Mouse (Mus musculus): ENCODE data around the gene L1cam.

Gene L1cam

GRCm38 (mm10) chrX:73895719-73896118 lies at the start of gene L1cam:
TSS of gene L1cam (minus strand) at chrX:73896105.
- DNase-seq (ENCODE audit: low spot score in 2 of 2), result peak; percentile 23 to 42

GRCm38 (mm10) chrX:73942294-73942693 lies 46.4 kb upstream of the L1cam start:
- no peak for DNase-seq (ENCODE audit: low spot score in 2 of 2)

GRCm38 (mm10) chrX:73941860-73942259 lies 46.0 kb upstream of the L1cam start:
- DNase-seq (ENCODE audit: low spot score in 2 of 2), result no peak

- DNase-seq (ENCODE audit: low spot score in 2 of 2), result no peak
Observed at GRCm38 (mm10) chrX:73931871-73932270, 36.0 kb upstream of the L1cam start.

- DNase-seq (ENCODE audit: low spot score in 2 of 2), result peak; percentile 14 to 30
Observed at GRCm38 (mm10) chrX:73930402-73931062, 34.6 kb upstream of the L1cam start, which contains the start of gene Renbp. TSS of gene Renbp (minus strand) at chrX:73930850.

- no peak for DNase-seq (ENCODE audit: low spot score in 2 of 2)
Observed at GRCm38 (mm10) chrX:73922550-73922882, 26.6 kb upstream of the L1cam start.

- DNase-seq (ENCODE audit: low spot score in 2 of 2), result peak; percentile 70 to 77
Observed at GRCm38 (mm10) chrX:73921823-73922549, 26.1 kb upstream of the L1cam start, which contains the start of the genes Arhgap4 and Naa10. TSS of gene Arhgap4 (minus strand) at chrX:73921870. TSS of gene Naa10 (minus strand) at chrX:73921944.

- no peak for DNase-seq (ENCODE audit: low spot score in 2 of 2)
Observed at GRCm38 (mm10) chrX:73921285-73921822, 25.4 kb upstream of the L1cam start.

GRCm38 (mm10) chrX:73918631-73919030 lies 22.7 kb upstream of the L1cam start:
- DNase-seq (ENCODE audit: low spot score in 2 of 2), result no peak

- DNase-seq (ENCODE audit: low spot score in 2 of 2), result no peak
Observed at GRCm38 (mm10) chrX:73916945-73917344, 21.0 kb upstream of the L1cam start.

- peak; percentile 69 to 74 for DNase-seq (ENCODE audit: low spot score in 2 of 2)
Observed at GRCm38 (mm10) chrX:73914827-73915703, 19.2 kb upstream of the L1cam start.

- DNase-seq (ENCODE audit: low spot score in 2 of 2), result peak; percentile 11 to 20
Observed at GRCm38 (mm10) chrX:73911588-73911987, 15.7 kb upstream of the L1cam start.

- peak; percentile 34 to 46 for DNase-seq (ENCODE audit: low spot score in 2 of 2)
Observed at GRCm38 (mm10) chrX:73911156-73911555, 15.3 kb upstream of the L1cam start.

- DNase-seq (ENCODE audit: low spot score in 2 of 2), result no peak
Observed at GRCm38 (mm10) chrX:73910451-73910850, 14.5 kb upstream of the L1cam start.

GRCm38 (mm10) chrX:73910049-73910448 lies 14.1 kb upstream of the L1cam start:
- DNase-seq (ENCODE audit: low spot score in 2 of 2), result no peak

- no peak for DNase-seq (ENCODE audit: low spot score in 2 of 2)
Observed at GRCm38 (mm10) chrX:73897959-73898358, 2.1 kb upstream of the L1cam start.

- no peak for DNase-seq (ENCODE audit: low spot score in 2 of 2)
Observed at GRCm38 (mm10) chrX:73892833-73893232, 3.1 kb downstream of the L1cam start.

GRCm38 (mm10) chrX:73891551-73892152 lies 4.3 kb downstream of the L1cam start, which contains the start of gene Avpr2:
TSS of gene Avpr2 (plus strand) at chrX:73892102.
- DNase-seq (ENCODE audit: low spot score in 2 of 2), result no peak

- DNase-seq (ENCODE audit: low spot score in 2 of 2), result no peak
Observed at GRCm38 (mm10) chrX:73881463-73881862, 14.4 kb downstream of the L1cam start.

GRCm38 (mm10) chrX:73881036-73881427 lies 14.9 kb downstream of the L1cam start:
- DNase-seq (ENCODE audit: low spot score in 2 of 2), result no peak

Measured in spleen, postnatal 14 days (tissue).